Mouse (Mus musculus): Measurements from ENCODE around the gene Bad. TPM values are rescaled to one million over a fixed set of nuclear protein-coding genes. Genes with fewer than 3 reads are reported as not detected.

The Bad gene
- total RNA-seq, 4 experiments from 2014 or later = 34.6 to 44.9 (median 37.6) TPM

- no peak for DNase-seq (ENCODE audit: low spot score in 2 of 2)
Measured at GRCm38 (mm10) chr19:6914540-6914939, 27.1 kb upstream of the Bad start.

- no peak for DNase-seq (ENCODE audit: low spot score in 2 of 2)
Measured at GRCm38 (mm10) chr19:6915276-6915675, 26.4 kb upstream of the Bad start.

GRCm38 (mm10) chr19:6916496-6916895 is 25.2 kb upstream of the Bad start:
- DNase-seq (ENCODE audit: low spot score in 2 of 2) = no peak

GRCm38 (mm10) chr19:6918321-6918720 is 23.3 kb upstream of the Bad start:
- no peak for DNase-seq (ENCODE audit: low spot score in 2 of 2)

GRCm38 (mm10) chr19:6919431-6919830 is 22.2 kb upstream of the Bad start:
- DNase-seq (ENCODE audit: low spot score in 2 of 2) = no peak

- peak in 1 of 2 experiments; percentile 53 for DNase-seq (ENCODE audit: low spot score in 2 of 2)
Measured at GRCm38 (mm10) chr19:6919876-6920740, 21.6 kb upstream of the Bad start.

- peak in 1 of 2 experiments; percentile 63 for DNase-seq (ENCODE audit: low spot score in 2 of 2)
Measured at GRCm38 (mm10) chr19:6920741-6921636, 20.7 kb upstream of the Bad start.

- DNase-seq (ENCODE audit: low spot score in 2 of 2) = peak; percentile 98 to 100
Measured at GRCm38 (mm10) chr19:6921647-6922567, 19.8 kb upstream of the Bad start, which contains the start of gene Esrra. Gene Esrra, minus strand, starts transcription at chr19:6921813.

GRCm38 (mm10) chr19:6922901-6923735 is 18.5 kb upstream of the Bad start:
- DNase-seq (ENCODE audit: low spot score in 2 of 2) = no peak

GRCm38 (mm10) chr19:6924461-6925306 is 17.0 kb upstream of the Bad start:
- peak; percentile 69 to 79 for DNase-seq (ENCODE audit: low spot score in 2 of 2)

GRCm38 (mm10) chr19:6925307-6925573 is 16.4 kb upstream of the Bad start, which contains the start of gene Catsperz:
Gene Catsperz, minus strand, starts transcription at chr19:6925380.
- no peak for DNase-seq (ENCODE audit: low spot score in 2 of 2)

GRCm38 (mm10) chr19:6925611-6926329 is 15.9 kb upstream of the Bad start:
- DNase-seq (ENCODE audit: low spot score in 2 of 2) = no peak

GRCm38 (mm10) chr19:6926559-6927255 is 15.0 kb upstream of the Bad start:
- DNase-seq (ENCODE audit: low spot score in 2 of 2) = no peak

GRCm38 (mm10) chr19:6928080-6928479 is 13.6 kb upstream of the Bad start:
- no peak for DNase-seq (ENCODE audit: low spot score in 2 of 2)

GRCm38 (mm10) chr19:6931002-6931401 is 10.7 kb upstream of the Bad start:
- DNase-seq (ENCODE audit: low spot score in 2 of 2) = no peak

- no peak for DNase-seq (ENCODE audit: low spot score in 2 of 2)
Measured at GRCm38 (mm10) chr19:6932018-6932417, 9.6 kb upstream of the Bad start.

GRCm38 (mm10) chr19:6933102-6933435 is 8.6 kb upstream of the Bad start:
- no peak for DNase-seq (ENCODE audit: low spot score in 2 of 2)

Measured in left cerebral cortex, adult 8-10 months (tissue).